7 mouse cellular contexts compared by ENCODE assay signal in the genomic region with DNA sequence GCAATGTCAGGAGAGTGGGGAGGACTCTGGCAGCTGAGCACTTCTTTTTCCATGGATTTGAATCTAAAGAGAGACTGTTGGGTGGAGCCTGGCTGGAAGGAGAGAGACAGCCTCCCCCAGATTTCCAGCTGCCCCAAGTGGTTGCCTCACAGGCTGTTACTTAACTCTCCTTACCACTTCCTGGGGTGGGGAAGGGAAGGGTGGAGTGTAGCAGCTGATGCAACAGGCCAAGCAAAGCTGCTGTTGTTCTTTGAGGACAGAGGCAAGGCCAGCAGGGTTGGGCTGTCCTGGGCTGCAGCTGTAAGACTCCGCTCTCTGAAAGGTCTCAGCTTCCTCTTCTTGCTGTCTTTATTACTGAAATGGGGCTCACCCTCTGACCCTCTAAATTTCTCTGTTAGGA. TPM values are rescaled to one million over a fixed set of nuclear protein-coding genes. Genes with fewer than 3 reads are reported as not detected.
DNase-seq lines count a peak whose midpoint lies in the region; ATAC-seq and TF ChIP-seq lines count a peak whose summit lies in the region.

No protein-coding gene starts in this region.

- DNase-seq in ES-E14 (ENCODE audit: low read depth, low spot score) = no peak
- peak; percentile 44 to 62 for DNase-seq in adrenal gland, adult 18-20 months (ENCODE audit: low spot score in 2 of 2)
- peak; percentile 19 to 73 for DNase-seq in kidney, postnatal 25 days
- peak; percentile 63 to 70 for DNase-seq in thymus, adult 18-20 months
- no peak for DNase-seq in embryo, embryonic 10.5 days (ENCODE audit: low spot score)

- H3K27ac ChIP-seq in ES-E14 (ENCODE audit: insufficient read depth, low read depth, low read length, poor library complexity, severe bottlenecking) = peak overlapping the region; percentile 23; the same call in 1 of the 2 replicates

- in situ Hi-C loops in ES-E14 (cut with MboI; ENCODE audit: low sequenced_read_pairs in 2 of 2, unreplicated experiment in 2 of 2) = loop anchor here in 1 of 2 experiments (10.0 kb wide), 1 partner anchor 532 kb away; the partner anchor contains the start of gene Fosl2

- H3K27me3 ChIP-seq in megakaryocyte, embryonic 14.5 days (replicated peaks) = no peaks in the 10 kb centered on the region

- peaks cover 5 to 12% of the 10 kb centered on the region in 2 experiments for H3K4me1 ChIP-seq in ES-E14 (ENCODE audit: control insufficient read depth in 2 of 2, insufficient read depth in 2 of 2, low read length in 2 of 2, poor library complexity in 1 of 2)
- H3K4me1 ChIP-seq in megakaryocyte, embryonic 14.5 days = peaks cover 89% of the 10 kb centered on the region

- H3K9ac ChIP-seq in ES-E14 (ENCODE audit: insufficient read depth, low read depth, low read length, poor library complexity, severe bottlenecking) = peak overlapping the region; percentile 41; the same call in 1 of the 2 replicates

- H3K36me3 ChIP-seq in ES-E14 (ENCODE audit: control insufficient read depth, insufficient read depth, low read length, poor library complexity, severe bottlenecking) = no peaks in the 10 kb centered on the region
- peaks cover 39% of the 10 kb centered on the region for H3K36me3 ChIP-seq in megakaryocyte, embryonic 14.5 days (replicated peaks; ENCODE audit: low read length)

- peak; percentile 94 for ATAC-seq in granulocyte monocyte progenitor cell, adult 5-6 weeks (replicated peaks; ENCODE audit: poor library complexity, severe bottlenecking)

- H3K4me3 ChIP-seq in ES-E14 (ENCODE audit: insufficient read depth in 1 of 2, low read depth in 1 of 2, low read length in 2 of 2, poor library complexity in 1 of 2, severe bottlenecking in 1 of 2) = peak overlapping the region in 1 of 2 experiments; percentile 49; a peak in 2 of 4 replicates
- H3K4me3 ChIP-seq in megakaryocyte, embryonic 14.5 days (replicated peaks) = peak overlapping the region; percentile 86

- H3K9me3 ChIP-seq in ES-E14 (ENCODE audit: control insufficient read depth, insufficient read depth, low read depth, low read length) = no peaks in the 10 kb centered on the region
- 0 out of 2 replicates have a peak, but pooled peaks cover 6% of the 10 kb centered on the region for H3K9me3 ChIP-seq in megakaryocyte, embryonic 14.5 days

TF ChIP-seq in ES-E14, 5 proteins besides CTCF, POLR2A, EP300 and RAD21:
- TF ChIP-seq ZNF384 (IDR thresholded peaks at IDR 0.05; ENCODE audit: low read depth, low read length) (no peak), MAFK (IDR thresholded peaks at IDR 0.05; ENCODE audit: insufficient read depth, low read depth, low read length) (no peak), ZC3H11A (IDR thresholded peaks at IDR 0.05; ENCODE audit: borderline replicate concordance, low read depth, low read length) (no peak), HCFC1 (IDR thresholded peaks at IDR 0.05; ENCODE audit: borderline replicate concordance, insufficient read depth, low read length) (no peak), CHD2 (IDR thresholded peaks at IDR 0.05; ENCODE audit: low read depth, low read length) (no peak)

RNA-seq across cellular contexts. Expression of gene Mrpl33, which starts 5.6 kb away (rescaled TPM):
- total RNA-seq in ES-E14 (2012; rRNA removed) = 170 and 172 TPM in 2 replicates
- 100 to 1,000 TPM; 265 to 377 TPM for total RNA-seq in adrenal gland, adult 18-20 months (2021)
- 543 and 559 TPM in 2 replicates for total RNA-seq in granulocyte monocyte progenitor cell, adult 5-6 weeks (2014; fragmentation: Nextera tagmentation)
- total RNA-seq in granulocyte monocyte progenitor cell, adult 5-6 weeks (2017) = 224 and 356 TPM in 2 replicates
- 6.0 TPM in 1 of 2 replicates, not detected in the other for polyA plus RNA-seq in megakaryocyte, embryonic 14.5 days (2012; ENCODE audit: insufficient read depth, low replicate concordance)

Comparison
In these comparisons a context has a peak if more than half of its experiments do, and no peak if none do; other contexts are left out.
1. DNase-seq: peak in adrenal gland, adult 18-20 months (2 of 2), kidney, postnatal 25 days (2 of 2) and thymus, adult 18-20 months (2 of 2); none in ES-E14 (single experiment) and embryo, embryonic 10.5 days (single experiment).